In genomic region chr19:4066280-4066679, GRCm38 (mm10) we compare ENCODE assay signal across 27 mouse cellular contexts. TPM values are rescaled to one million over a fixed set of nuclear protein-coding genes. Genes with fewer than 3 reads are reported as not detected.
DNase-seq lines count a peak whose midpoint lies in the region; ATAC-seq and TF ChIP-seq lines count a peak whose summit lies in the region.
"Had no signal": no experiment of that assay in that cellular context is flagged by ENCODE, and none has a peak within 500 bp of the region (broad histone marks: within the 10 kb centered on the region; RNA-seq: fewer than 3 reads in every experiment).

No protein-coding gene starts in this region.

- TF ChIP-seq EP300 in stomach, postnatal 0 days (optimal IDR thresholded peaks at IDR 0.05) = no peak

- H3K9me3 ChIP-seq in stomach, postnatal 0 days (ENCODE audit: control insufficient read depth, low read length) = no peaks in the 10 kb centered on the region
- H3K9me3 ChIP-seq: embryonic facial prominence, embryonic 12.5 days; forebrain, embryonic 15.5 days; heart, embryonic 12.5 days; hindbrain, embryonic 12.5 days; kidney, embryonic 15.5 days; neural tube, embryonic 13.5 days had no signal

- H3K27ac ChIP-seq in kidney, adult 2 months (ENCODE audit: insufficient read depth, low read depth, low read length) = peak overlapping the region; percentile 78; the same call in 1 of the 2 replicates
- peak overlapping the region; percentile 81 for H3K27ac ChIP-seq in bone marrow, adult 2 months (ENCODE audit: control insufficient read depth, insufficient read depth, low read depth, low read length, poor library complexity)
- H3K27ac ChIP-seq in stomach, postnatal 0 days (replicated peaks) = no peak overlapping the region
- H3K27ac ChIP-seq: embryonic facial prominence, embryonic 12.5 days; forebrain, embryonic 15.5 days; hindbrain, embryonic 12.5 days; kidney, embryonic 15.5 days; macrophage; neural tube, embryonic 13.5 days had no signal

- 0 out of 2 replicates have a peak, but pooled peaks have one; percentile 71 for ATAC-seq in stomach, postnatal 0 days (ENCODE audit: low FRiP score, low TSS enrichment)
- ATAC-seq: forebrain, embryonic 15.5 days; Patski had no signal

- H3K4me1 ChIP-seq in kidney, adult 2 months (ENCODE audit: control insufficient read depth, insufficient read depth, low read length) = peaks cover 19% of the 10 kb centered on the region
- H3K4me1 ChIP-seq in bone marrow, adult 2 months (ENCODE audit: control insufficient read depth, insufficient read depth, low read length) = peaks cover 2% of the 10 kb centered on the region; the same call in 1 of the 2 replicates
- no peaks in the 10 kb centered on the region for H3K4me1 ChIP-seq in stomach, postnatal 0 days (replicated peaks; ENCODE audit: control insufficient read depth, insufficient read depth)
- H3K4me1 ChIP-seq: embryonic facial prominence, embryonic 12.5 days; forebrain, embryonic 15.5 days; heart, embryonic 12.5 days; hindbrain, embryonic 12.5 days; neural tube, embryonic 13.5 days had no signal

- no peak for TF ChIP-seq POLR2A in kidney, adult 2 months (IDR thresholded peaks at IDR 0.05; ENCODE audit: low read depth, low read length)
- no peak for TF ChIP-seq POLR2A in bone marrow, adult 2 months (IDR thresholded peaks at IDR 0.05; ENCODE audit: borderline replicate concordance, control insufficient read depth, low read depth, low read length)

- no peak overlapping the region for H3K4me3 ChIP-seq in kidney, adult 2 months (ENCODE audit: insufficient read depth, low read depth, low read length)
- H3K4me3 ChIP-seq in bone marrow, adult 2 months (replicated peaks; ENCODE audit: control insufficient read depth, low read depth, low read length) = no peak overlapping the region
- no peak overlapping the region for H3K4me3 ChIP-seq in stomach, postnatal 0 days (ENCODE audit: low read depth, low read length)
- H3K4me3 ChIP-seq: embryonic facial prominence, embryonic 12.5 days; forebrain, embryonic 15.5 days; heart, embryonic 12.5 days; hindbrain, embryonic 12.5 days; kidney, embryonic 15.5 days; neural tube, embryonic 13.5 days had no signal

- no peak for TF ChIP-seq CTCF in kidney, adult 2 months (conservative IDR thresholded peaks at IDR 0.05; ENCODE audit: insufficient read depth, insufficient read length, low read depth, low read length)
- no peak for TF ChIP-seq CTCF in bone marrow, adult 2 months (IDR thresholded peaks at IDR 0.05; ENCODE audit: control insufficient read depth, insufficient read depth, low read length)
- TF ChIP-seq CTCF in stomach, postnatal 0 days (IDR thresholded peaks at IDR 0.05; ENCODE audit: low read depth) = no peak

- no peak overlapping the region for H3K4me2 ChIP-seq in stomach, postnatal 0 days (replicated peaks; ENCODE audit: low read depth)
- H3K4me2 ChIP-seq: embryonic facial prominence, embryonic 12.5 days; forebrain, embryonic 15.5 days; heart, embryonic 12.5 days; hindbrain, embryonic 12.5 days; kidney, embryonic 15.5 days; lung, embryonic 14.5 days; midbrain, embryonic 11.5 days; neural tube, embryonic 13.5 days had no signal

- no peaks in the 10 kb centered on the region for H3K27me3 ChIP-seq in kidney, adult 2 months (replicated peaks; ENCODE audit: control insufficient read depth, insufficient read depth, low read length)
- no peaks in the 10 kb centered on the region for H3K27me3 ChIP-seq in stomach, postnatal 0 days (ENCODE audit: control insufficient read depth, insufficient read depth, low read length)
- H3K27me3 ChIP-seq: embryonic facial prominence, embryonic 12.5 days; forebrain, embryonic 15.5 days; heart, embryonic 12.5 days; hindbrain, embryonic 12.5 days; kidney, embryonic 15.5 days; neural tube, embryonic 13.5 days; Patski had no signal

- DNase-seq in kidney, adult 2 months = peak; percentile 51
- DNase-seq in kidney, postnatal 14 days = no peak
- DNase-seq in testis, postnatal 10 days (ENCODE audit: low spot score) = peak; percentile 33
- DNase-seq in testis, postnatal 14 days (ENCODE audit: low spot score) = no peak
- DNase-seq in stomach, postnatal 0 days (ENCODE audit: low spot score) = no peak
- no peak for DNase-seq in frontal cortex, postnatal 25 days (ENCODE audit: low spot score in 2 of 2)
- DNase-seq in embryo, embryonic 10.5 days (ENCODE audit: low spot score) = no peak
- DNase-seq: adrenal gland, postnatal 36 days; cerebellum, adult 9-11 months; gastrocnemius, postnatal 36 days; heart, postnatal 14 days; lung, embryonic 14.5 days; right cerebral cortex, adult 18-20 months had no signal

- no peaks in the 10 kb centered on the region for H3K36me3 ChIP-seq in kidney, adult 2 months (ENCODE audit: control insufficient read depth, insufficient read depth, low read length)
- no peaks in the 10 kb centered on the region for H3K36me3 ChIP-seq in stomach, postnatal 0 days (ENCODE audit: control insufficient read depth, insufficient read depth, low read length)
- H3K36me3 ChIP-seq: embryonic facial prominence, embryonic 12.5 days; forebrain, embryonic 15.5 days; heart, embryonic 12.5 days; hindbrain, embryonic 12.5 days; kidney, embryonic 15.5 days; neural tube, embryonic 13.5 days had no signal

- WGBS in kidney, adult 2 months = 46% methylated on average over 6 of the region's 6 CpGs
- 48% methylated on average over 6 of the region's 6 CpGs for WGBS in bone marrow, adult 2 months
- WGBS in stomach, postnatal 0 days = 64% methylated on average over 6 of the region's 6 CpGs

- H3K9ac ChIP-seq in stomach, postnatal 0 days (ENCODE audit: low read length) = no peak overlapping the region
- H3K9ac ChIP-seq: embryonic facial prominence, embryonic 12.5 days; forebrain, embryonic 15.5 days; heart, embryonic 12.5 days; hindbrain, embryonic 12.5 days; kidney, embryonic 15.5 days; lung, embryonic 14.5 days; neural tube, embryonic 13.5 days had no signal

RNA-seq across cellular contexts. Expression of gene Gstp3, which starts 6.9 kb away (rescaled TPM):
- 0.72 and 2.3 TPM in 2 replicates for polyA plus RNA-seq in kidney, adult 2 months (2012; rRNA removed)
- polyA plus RNA-seq in bone marrow, adult 2 months (2011; ENCODE audit: insufficient read depth, insufficient read length, low replicate concordance, missing spikeins) = 13.5 and 18.0 TPM in 2 replicates
- 7.1 and 9.7 TPM in 2 replicates for polyA plus RNA-seq in stomach, postnatal 0 days (2015; fragmentation: Nextera tagmentation; extraction: Ambion mirVana)
- polyA plus RNA-seq: cortical plate, adult 2 months; embryonic facial prominence, embryonic 12.5 days; forebrain, embryonic 15.5 days; hindbrain, embryonic 12.5 days; lung, embryonic 14.5 days; macrophage; midbrain, embryonic 11.5 days; neural tube, embryonic 13.5 days; Patski had no signal

RNA-seq across cellular contexts. Expression of gene Cabp2, which starts 15.1 kb away (rescaled TPM):
- 0.66 and 0.92 TPM in 2 replicates for polyA plus RNA-seq in kidney, adult 2 months (2012; rRNA removed)
- polyA plus RNA-seq in bone marrow, adult 2 months (2011; ENCODE audit: insufficient read depth, insufficient read length, low replicate concordance, missing spikeins) = not detected in 2 replicates
- not detected in 2 replicates for polyA plus RNA-seq in stomach, postnatal 0 days (2015; fragmentation: Nextera tagmentation; extraction: Ambion mirVana)
- polyA plus RNA-seq: C2C12; cortical plate, adult 2 months; forebrain, embryonic 15.5 days; heart, embryonic 12.5 days; hindbrain, embryonic 12.5 days; large intestine, adult 2 months; limb, embryonic 14.5 days; lung, embryonic 14.5 days; macrophage; midbrain, embryonic 11.5 days; neural tube, embryonic 13.5 days; Patski had no signal

RNA-seq across cellular contexts. Expression of gene Gstp2, which starts 20.5 kb away (rescaled TPM):
- 11.5 and 36.0 TPM in 2 replicates for polyA plus RNA-seq in kidney, adult 2 months (2012; rRNA removed)
- 21.6 TPM in 1 of 2 replicates, not detected in the other for polyA plus RNA-seq in bone marrow, adult 2 months (2011; ENCODE audit: insufficient read depth, insufficient read length, low replicate concordance, missing spikeins)
- polyA plus RNA-seq in stomach, postnatal 0 days (2015; fragmentation: Nextera tagmentation; extraction: Ambion mirVana) = 85.2 and 93.1 TPM in 2 replicates
- polyA plus RNA-seq: macrophage had no signal

RNA-seq across cellular contexts. Expression of gene Gstp1, which starts 28.5 kb away (rescaled TPM):
- 686 and 745 TPM in 2 replicates for polyA plus RNA-seq in kidney, adult 2 months (2012; rRNA removed)
- polyA plus RNA-seq in bone marrow, adult 2 months (2011; ENCODE audit: insufficient read depth, insufficient read length, low replicate concordance, missing spikeins) = 125 and 187 TPM in 2 replicates
- polyA plus RNA-seq in stomach, postnatal 0 days (2015; fragmentation: Nextera tagmentation; extraction: Ambion mirVana) = 1,012 and 1,081 TPM in 2 replicates

RNA-seq across cellular contexts. Expression of gene Cdk2ap2, which starts 30.7 kb away (rescaled TPM):
- 134 and 138 TPM in 2 replicates for polyA plus RNA-seq in kidney, adult 2 months (2012; rRNA removed)
- polyA plus RNA-seq in bone marrow, adult 2 months (2011; ENCODE audit: insufficient read depth, insufficient read length, low replicate concordance, missing spikeins) = 93.3 and 143 TPM in 2 replicates
- 129 and 134 TPM in 2 replicates for polyA plus RNA-seq in stomach, postnatal 0 days (2015; fragmentation: Nextera tagmentation; extraction: Ambion mirVana)

Comparison
In these comparisons a context has a peak if more than half of its experiments do, and no peak if none do; other contexts are left out.
1. DNase-seq: peak in kidney, adult 2 months (single experiment) and testis, postnatal 10 days (single experiment); none in kidney, postnatal 14 days (single experiment), testis, postnatal 14 days (single experiment), stomach, postnatal 0 days (single experiment), frontal cortex, postnatal 25 days (0 of 2) and embryo, embryonic 10.5 days (single experiment).